Mouse (Mus musculus): Measurements from ENCODE around the gene Tctex1d1. TPM values are rescaled to one million over a fixed set of nuclear protein-coding genes. Genes with fewer than 3 reads are reported as not detected.

Tctex1d1 gene
- polyA plus RNA-seq, 1 experiment from 2014 or later = 1.7 TPM

Other genes with a start within 250 kb of the Tctex1d1 start
- gene Sgip1, start 237.3 kb upstream of the Tctex1d1 start, polyA plus RNA-seq (2014; fragmentation: Nextera tagmentation; extraction: Ambion mirVana) = 10.4 and 12.2 TPM in 2 replicates
- gene Insl5, start 48.2 kb downstream of the Tctex1d1 start, polyA plus RNA-seq (2014; fragmentation: Nextera tagmentation; extraction: Ambion mirVana) = not detected in 2 replicates
- gene Mier1, start 135.8 kb downstream of the Tctex1d1 start, polyA plus RNA-seq (2014; fragmentation: Nextera tagmentation; extraction: Ambion mirVana) = 50.8 and 62.1 TPM in 2 replicates
- gene Wdr78, start 135.9 kb downstream of the Tctex1d1 start, polyA plus RNA-seq (2014; fragmentation: Nextera tagmentation; extraction: Ambion mirVana) = 2.8 and 3.0 TPM in 2 replicates
- gene Slc35d1, start 236.6 kb downstream of the Tctex1d1 start, polyA plus RNA-seq (2014; fragmentation: Nextera tagmentation; extraction: Ambion mirVana) = 10.1 and 10.6 TPM in 2 replicates

All from stomach, embryonic 14.5 days (tissue).